Mouse (Mus musculus) hindbrain, embryonic 10.5 days (tissue): ENCODE measurements at regions not wholly inside any gene's neighbourhood (a gene's known extent, or its start where the extent isn't known, plus 50 kb on each side); places are given as distances from the start of the nearest gene placed in this dataset.
A peak's percentile ranks its signal among the peaks of the same experiment; 100 is the strongest.

Experiments used
- DNase-seq: peaks from one replicate; pipeline ENCODE4 v3.0.0-alpha.2; 2017; ENCODE audit warnings: low spot score
- H3K27ac ChIP-seq: fragments of 300-500 bp; sonication (generic); 2 replicates; pipeline ENCODE4 v1.5.1; 2016; ENCODE audit warnings: mild to moderate bottlenecking, moderate library complexity
- H3K27me3 ChIP-seq: fragments of 300-500 bp; sonication (generic); 2 replicates; pipeline ENCODE4 v1.6.1; 2016; ENCODE audit warnings: mild to moderate bottlenecking; ENCODE audit not compliant: poor library complexity, insufficient read depth, severe bottlenecking
- H3K36me3 ChIP-seq: fragments of 300-500 bp; sonication (generic); 2 replicates; pipeline ENCODE4 v1.6.1; 2016; ENCODE audit warnings: mild to moderate bottlenecking, moderate library complexity
- H3K4me1 ChIP-seq: fragments of 300-500 bp; sonication (generic); replicated peaks from 2 replicates; pipeline ENCODE4 v1.6.1; 2016; ENCODE audit warnings: mild to moderate bottlenecking
- H3K4me3 ChIP-seq: fragments of 300-500 bp; sonication (generic); 2 replicates; pipeline ENCODE4 v1.5.1; 2016; ENCODE audit warnings: mild to moderate bottlenecking, moderate library complexity
- H3K9me3 ChIP-seq: fragments of 300-500 bp; sonication (generic); 2 replicates; pipeline ENCODE4 v1.6.1; 2016; ENCODE audit warnings: mild to moderate bottlenecking, moderate library complexity
- WGBS: fragments of 180-500 bp; shearing (Covaris S2); methylation state at CpG from one replicate; pipeline ENCODE4 v1.1.7; 2016; 5-methylcytosine and 5-hydroxymethylcytosine counted together

DNA sequence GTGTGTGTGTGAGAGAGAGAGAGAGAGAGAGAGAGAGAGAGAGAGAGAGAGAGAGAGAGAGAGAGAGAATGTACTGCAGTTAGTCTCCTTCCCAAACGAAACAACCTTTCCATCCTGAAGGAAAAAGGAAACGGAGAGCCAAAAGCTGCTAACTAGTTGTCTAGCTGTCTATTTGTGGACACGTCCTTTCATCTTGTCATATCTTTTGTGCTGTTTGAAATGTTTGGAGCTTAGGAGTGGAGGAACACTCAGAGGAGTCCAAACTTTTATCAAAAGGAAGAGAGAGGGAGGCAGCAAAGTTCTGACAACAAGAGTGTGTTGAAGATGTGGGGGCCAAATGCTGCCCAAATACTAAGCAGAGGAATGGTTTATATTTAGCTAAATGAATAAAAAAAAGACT is 246.6 kb downstream of the Tmem38b start:
- no peaks in the 10 kb centered on the region for H3K27me3 ChIP-seq
- no peak for DNase-seq
- 0 out of 2 replicates have a peak, but pooled peaks cover 8% of the 10 kb centered on the region for H3K36me3 ChIP-seq
- H3K4me1 ChIP-seq = peaks cover 34% of the 10 kb centered on the region
- H3K27ac ChIP-seq = peak overlapping the region; percentile 89
- H3K4me3 ChIP-seq = no peak overlapping the region
- 38% methylated on average over 3 of the region's 3 CpGs for WGBS
- peaks cover 19% of the 10 kb centered on the region for H3K9me3 ChIP-seq

DNA sequence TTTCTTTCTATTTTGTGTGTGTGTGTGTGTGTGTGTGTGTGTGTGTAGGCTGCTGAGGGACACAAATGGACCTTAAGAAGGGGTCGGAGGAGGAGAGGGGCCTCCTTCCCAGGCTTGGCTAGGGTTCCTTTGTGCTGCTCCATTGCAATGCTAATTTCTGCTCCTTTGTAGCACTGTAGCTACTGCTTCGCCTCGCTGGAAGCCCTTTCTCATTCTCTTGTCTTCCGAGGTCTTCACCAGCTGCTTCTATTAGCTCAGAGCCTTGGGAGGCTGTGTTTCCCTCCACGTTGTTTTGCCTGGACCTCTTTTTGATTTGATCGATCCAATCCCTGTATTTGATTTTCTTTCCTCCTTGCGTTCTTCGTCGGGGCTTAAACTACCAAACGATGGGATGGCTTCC is 247.1 kb downstream of the Tmem38b start:
- Histone ChIP-seq H3K4me1 (peaks cover 34% of the 10 kb centered on the region), H3K9me3 (peaks cover 19% of the 10 kb centered on the region), H3K27me3 (no peaks in the 10 kb centered on the region), H3K36me3 (0 out of 2 replicates have a peak, but pooled peaks cover 8% of the 10 kb centered on the region), H3K27ac (peak overlapping the region; percentile 89), H3K4me3 (peak overlapping the region; percentile 24; the same call in 1 of the 2 replicates)
- WGBS = 12% methylated on average over 10 of the region's 10 CpGs
- DNase-seq = peak; percentile 75

DNA sequence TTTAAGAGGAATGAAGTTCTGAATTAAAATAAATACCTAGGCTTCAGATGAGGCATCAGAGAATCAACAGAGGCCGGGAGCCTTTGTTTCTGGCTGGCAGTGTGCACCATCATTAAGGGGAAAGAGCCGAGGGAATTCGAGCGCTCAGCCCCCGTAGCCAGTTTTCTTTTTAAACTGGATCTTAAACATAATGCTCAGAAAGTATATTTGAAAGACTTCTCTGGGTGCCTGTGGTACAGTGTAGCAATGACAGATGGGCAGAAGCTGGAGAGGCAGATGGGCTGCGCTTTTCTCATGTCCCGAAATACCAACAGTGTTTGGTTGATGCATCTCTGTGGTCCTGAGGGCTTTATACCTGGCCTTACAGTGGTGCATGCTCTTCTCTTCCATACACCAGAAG is 247.6 kb downstream of the Tmem38b start:
- H3K9me3 ChIP-seq = peaks cover 19% of the 10 kb centered on the region
- H3K36me3 ChIP-seq = 0 out of 2 replicates have a peak, but pooled peaks cover 8% of the 10 kb centered on the region
- H3K27ac ChIP-seq = peak overlapping the region; percentile 89
- H3K4me3 ChIP-seq = peak overlapping the region; percentile 24
- DNase-seq = peak; percentile 18
- H3K4me1 ChIP-seq = peaks cover 34% of the 10 kb centered on the region
- 40% methylated on average over 7 of the region's 7 CpGs for WGBS
- no peaks in the 10 kb centered on the region for H3K27me3 ChIP-seq

DNA sequence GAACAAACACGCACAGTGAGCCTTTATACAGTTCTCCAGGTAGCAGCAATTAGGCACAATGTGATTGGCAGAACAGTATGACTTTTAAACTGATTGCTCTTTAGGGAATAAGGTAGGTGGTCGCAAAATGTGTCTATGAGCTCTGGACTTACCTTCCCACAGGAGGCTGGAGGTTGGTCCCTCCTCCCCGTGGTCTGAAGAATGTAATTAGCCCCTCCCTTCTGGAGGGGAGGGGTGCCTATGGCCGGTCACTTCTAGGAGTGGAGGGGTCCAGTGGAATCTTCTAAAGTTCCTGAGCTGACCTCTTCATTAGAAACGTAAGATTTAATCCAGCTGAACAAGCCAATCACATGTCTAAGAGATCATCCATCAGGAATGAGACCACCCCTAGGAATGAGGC is 248.4 kb downstream of the Tmem38b start:
- H3K9me3 ChIP-seq = peaks cover 13% of the 10 kb centered on the region
- H3K4me3 ChIP-seq = no peak overlapping the region
- WGBS = 50% methylated on average over 5 of the region's 5 CpGs
- 0 out of 2 replicates have a peak, but pooled peaks cover 8% of the 10 kb centered on the region for H3K36me3 ChIP-seq
- peak overlapping the region; percentile 89 for H3K27ac ChIP-seq
- H3K27me3 ChIP-seq = no peaks in the 10 kb centered on the region
- no peak for DNase-seq
- H3K4me1 ChIP-seq = peaks cover 34% of the 10 kb centered on the region

DNA sequence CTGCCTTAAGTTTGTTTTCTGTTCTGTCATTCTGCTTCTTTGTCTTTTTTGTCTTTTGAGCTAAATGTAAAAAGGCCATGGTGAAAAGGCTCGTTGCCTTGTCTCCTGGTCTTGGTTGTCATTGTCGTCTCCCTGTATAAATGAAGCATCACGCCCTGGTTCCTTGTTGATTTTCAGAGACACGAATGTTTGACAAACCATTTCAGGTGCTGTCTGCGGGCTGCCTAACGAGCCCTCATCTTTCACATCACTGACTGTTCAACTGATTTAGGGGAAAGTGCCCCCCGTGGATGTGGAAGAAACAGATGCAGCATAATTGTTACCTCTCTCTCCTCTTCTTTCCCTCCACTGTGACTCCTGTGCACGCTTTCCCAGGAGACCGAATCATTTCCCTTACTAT is 254.7 kb downstream of the Tmem38b start:
- no peaks in the 10 kb centered on the region for H3K4me1 ChIP-seq
- H3K4me3 ChIP-seq = no peak overlapping the region
- no peaks in the 10 kb centered on the region for H3K36me3 ChIP-seq
- no peaks in the 10 kb centered on the region for H3K27me3 ChIP-seq
- DNase-seq = no peak
- no peaks in the 10 kb centered on the region for H3K9me3 ChIP-seq
- H3K27ac ChIP-seq = no peak overlapping the region
- 69% methylated on average over 9 of the region's 9 CpGs for WGBS

DNA sequence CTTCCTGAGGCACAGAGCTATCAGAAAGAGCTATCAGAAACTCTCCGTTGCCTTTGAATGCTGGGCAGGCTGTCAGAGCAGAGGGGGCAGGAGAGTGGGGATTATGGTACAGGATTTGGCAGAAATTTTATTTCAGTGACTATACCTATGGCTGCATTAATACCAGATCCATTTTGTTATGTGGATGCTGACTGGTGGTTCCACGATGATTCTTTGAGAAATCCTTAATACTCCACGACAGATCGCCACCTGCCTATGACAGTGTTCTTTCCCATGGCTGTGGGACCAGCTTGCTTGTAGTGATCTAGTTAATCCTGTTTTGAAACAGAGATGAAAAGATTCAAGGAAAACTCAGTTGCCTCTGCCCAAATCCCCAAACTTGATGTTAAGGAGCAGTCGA is 255.6 kb downstream of the Tmem38b start:
- H3K4me3 ChIP-seq = no peak overlapping the region
- H3K9me3 ChIP-seq = no peaks in the 10 kb centered on the region
- no peak for DNase-seq
- H3K4me1 ChIP-seq = no peaks in the 10 kb centered on the region
- no peaks in the 10 kb centered on the region for H3K36me3 ChIP-seq
- no peaks in the 10 kb centered on the region for H3K27me3 ChIP-seq
- WGBS = 91% methylated on average over 5 of the region's 5 CpGs
- H3K27ac ChIP-seq = no peak overlapping the region

DNA sequence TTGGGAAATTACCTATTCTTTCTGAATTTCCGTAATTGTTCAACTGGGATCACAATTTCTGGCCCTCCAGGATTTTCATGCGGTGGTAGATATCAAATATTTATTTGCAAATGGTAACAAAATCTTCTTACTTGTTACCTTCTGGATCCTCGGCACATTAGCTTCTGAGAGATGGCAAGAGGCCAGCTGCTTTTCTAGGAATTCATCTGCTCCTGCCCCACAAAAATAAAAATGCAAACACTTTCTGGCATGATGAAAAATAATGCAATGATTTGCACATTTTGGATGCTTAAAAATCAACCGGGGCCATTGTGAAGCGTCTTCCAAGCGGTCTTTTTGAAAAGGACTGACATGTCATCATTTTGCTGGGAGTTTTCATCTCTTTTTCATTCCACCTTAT is 258.9 kb downstream of the Tmem38b start:
- 93% methylated on average over 6 of the region's 6 CpGs for WGBS
- no peaks in the 10 kb centered on the region for H3K4me1 ChIP-seq
- H3K36me3 ChIP-seq = no peaks in the 10 kb centered on the region
- H3K9me3 ChIP-seq = no peaks in the 10 kb centered on the region
- no peaks in the 10 kb centered on the region for H3K27me3 ChIP-seq
- H3K4me3 ChIP-seq = no peak overlapping the region
- no peak overlapping the region for H3K27ac ChIP-seq
- DNase-seq = no peak

DNA sequence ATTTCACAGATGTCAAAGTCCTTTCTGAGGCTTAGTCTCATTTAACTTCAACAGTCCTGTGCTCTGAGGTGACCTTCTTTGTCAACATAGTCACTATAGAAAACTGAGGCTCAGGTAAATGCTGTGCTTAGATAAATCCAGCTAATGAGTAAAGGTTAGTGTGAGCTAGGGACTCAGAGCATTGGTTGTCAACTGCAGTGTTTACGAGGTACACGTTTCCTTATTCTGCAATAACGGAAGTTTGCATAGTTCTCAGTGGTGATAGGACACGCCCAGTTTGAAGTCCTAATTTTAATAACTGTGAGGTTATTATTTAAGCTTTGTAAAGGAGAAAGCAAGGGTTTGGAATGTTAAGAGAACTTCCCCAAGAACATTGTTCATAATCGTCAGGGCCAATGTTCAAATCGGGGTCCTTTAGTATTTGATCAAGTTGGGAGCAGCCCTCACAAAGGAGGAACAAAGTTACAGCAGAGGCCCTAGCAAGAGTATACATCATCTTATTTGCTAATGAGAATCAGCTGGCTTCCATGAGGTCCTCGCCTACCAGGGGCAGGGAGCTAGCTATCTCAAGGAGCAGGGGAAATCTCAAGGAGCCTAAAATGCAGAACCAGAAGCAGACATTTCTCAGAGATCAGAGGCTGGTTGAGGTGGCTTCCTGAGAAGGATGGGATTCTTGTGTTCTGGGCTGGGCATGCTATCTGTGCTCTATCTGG is 268.6 kb downstream of the Tmem38b start:
- no peaks in the 10 kb centered on the region for H3K9me3 ChIP-seq
- 0 out of 2 replicates have a peak, but pooled peaks cover 9% of the 10 kb centered on the region for H3K4me1 ChIP-seq
- H3K27ac ChIP-seq = 0 out of 2 replicates have a peak overlapping the region, but pooled peaks have one; percentile 3
- no peaks in the 10 kb centered on the region for H3K36me3 ChIP-seq
- H3K4me3 ChIP-seq = no peak overlapping the region
- no peaks in the 10 kb centered on the region for H3K27me3 ChIP-seq
- 86% methylated on average over 7 of the region's 7 CpGs for WGBS
- no peak for DNase-seq

DNA sequence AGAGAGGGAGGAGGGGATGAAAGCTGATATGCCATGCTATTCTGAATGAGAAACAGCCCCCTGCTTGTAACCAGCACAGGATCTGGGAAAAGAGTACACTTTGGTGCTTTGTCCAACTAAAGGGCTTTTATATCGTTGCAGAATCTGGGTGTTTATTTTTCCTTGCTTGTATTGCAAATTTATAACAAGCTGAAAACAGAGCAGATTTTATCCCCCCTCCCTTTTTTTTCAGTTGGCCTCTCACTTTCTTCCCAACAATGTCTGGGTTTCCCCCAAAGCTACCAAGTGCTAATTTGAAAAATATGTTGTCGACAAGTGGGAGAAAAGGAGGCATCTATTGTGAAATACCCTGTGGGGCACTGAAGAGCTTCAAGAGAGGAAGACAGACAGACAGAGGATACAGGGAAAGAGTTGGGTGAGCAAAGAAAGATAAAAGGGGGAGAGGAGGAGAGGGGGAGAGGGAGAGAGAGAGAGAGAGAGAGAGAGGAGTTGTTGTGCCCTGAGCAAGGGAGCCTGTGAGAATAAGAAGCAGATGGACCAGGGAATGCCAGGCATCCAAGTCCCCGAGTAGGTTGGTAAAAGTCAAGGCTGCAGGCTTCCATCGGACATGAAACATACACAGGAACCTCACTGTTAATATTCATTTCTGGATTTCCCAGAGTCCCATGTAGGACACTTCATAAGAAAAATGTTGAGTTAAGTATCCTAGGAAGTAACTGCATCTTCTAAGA is 269.5 kb downstream of the Tmem38b start:
- Histone ChIP-seq H3K9me3 (no peaks in the 10 kb centered on the region), H3K27me3 (no peaks in the 10 kb centered on the region), H3K27ac (peak overlapping the region; percentile 26; the same call in 1 of the 2 replicates), H3K4me1 (0 out of 2 replicates have a peak, but pooled peaks cover 9% of the 10 kb centered on the region), H3K36me3 (no peaks in the 10 kb centered on the region), H3K4me3 (no peak overlapping the region)
- DNase-seq = no peak
- 63% methylated on average over 4 of the region's 4 CpGs for WGBS

DNA sequence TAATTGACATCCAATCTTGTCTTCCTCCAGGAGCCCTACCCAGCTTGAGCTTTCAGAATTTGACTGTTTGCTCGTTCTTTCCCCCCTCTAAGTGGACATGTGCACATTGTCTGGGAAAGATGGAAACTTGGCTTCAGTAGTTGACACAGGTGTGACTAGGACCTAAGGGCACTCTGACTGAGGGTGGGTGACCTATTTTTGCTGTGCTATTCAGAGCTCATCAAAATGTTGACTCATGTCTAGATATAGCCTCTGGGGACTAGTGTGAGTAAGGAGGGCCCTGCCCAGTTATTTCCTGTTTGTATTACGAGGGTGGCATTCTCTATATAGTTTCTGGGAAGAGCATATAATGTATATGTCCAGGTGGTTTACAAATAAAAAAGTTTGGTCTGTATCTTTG is 271.7 kb downstream of the Tmem38b start:
- DNase-seq = no peak
- no peaks in the 10 kb centered on the region for H3K36me3 ChIP-seq
- H3K9me3 ChIP-seq = no peaks in the 10 kb centered on the region
- H3K27ac ChIP-seq = no peak overlapping the region
- H3K4me1 ChIP-seq = 0 out of 2 replicates have a peak, but pooled peaks cover 9% of the 10 kb centered on the region
- no peaks in the 10 kb centered on the region for H3K27me3 ChIP-seq
- WGBS = 76% methylated on average over 2 of the region's 2 CpGs
- H3K4me3 ChIP-seq = no peak overlapping the region

DNA sequence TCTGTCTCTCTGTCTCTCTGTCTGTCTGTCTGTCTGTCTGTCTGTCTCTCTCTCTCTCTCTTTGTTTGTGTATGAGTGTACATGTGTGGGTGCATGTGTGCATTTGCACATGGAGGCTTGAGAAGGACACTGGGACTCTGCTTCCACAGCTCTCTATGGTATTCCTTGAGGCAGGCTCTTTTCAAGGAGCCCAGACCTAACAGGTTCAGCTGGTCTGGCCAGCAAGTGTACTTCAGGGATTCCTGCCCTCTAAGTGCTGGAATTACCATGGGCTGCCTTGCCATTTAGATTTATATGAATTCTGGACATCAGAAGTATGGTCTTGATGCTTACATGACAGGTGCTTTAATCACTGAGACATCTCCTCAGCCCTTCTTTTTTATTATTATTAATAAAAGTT is 274.4 kb downstream of the Tmem38b start:
- H3K27me3 ChIP-seq = no peaks in the 10 kb centered on the region
- DNase-seq = no peak
- 0 out of 2 replicates have a peak, but pooled peaks cover 5% of the 10 kb centered on the region for H3K4me1 ChIP-seq
- no peaks in the 10 kb centered on the region for H3K36me3 ChIP-seq
- no peak overlapping the region for H3K4me3 ChIP-seq
- no peak overlapping the region for H3K27ac ChIP-seq
- no peaks in the 10 kb centered on the region for H3K9me3 ChIP-seq

DNA sequence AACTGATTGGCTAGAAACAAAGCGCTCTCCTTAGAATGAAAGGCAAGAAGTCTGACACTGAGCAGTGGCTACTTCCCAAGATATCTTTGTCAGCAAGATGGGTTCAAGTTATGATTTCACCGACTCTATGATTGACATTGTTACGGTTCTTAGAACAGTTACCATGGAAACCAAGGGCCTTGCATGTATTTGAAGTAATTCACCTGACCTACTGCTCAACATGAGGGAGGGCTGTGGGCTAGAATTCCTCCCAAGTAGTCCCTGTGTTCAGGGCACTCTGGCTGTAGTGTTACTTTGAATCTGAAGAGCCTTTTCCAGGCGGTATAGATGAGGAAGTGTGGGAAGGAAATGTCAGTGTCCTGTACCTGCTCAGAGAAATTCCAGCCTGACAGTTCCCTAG is 281.1 kb downstream of the Tmem38b start:
- no peak for DNase-seq
- Histone ChIP-seq H3K9me3 (no peaks in the 10 kb centered on the region), H3K27ac (no peak overlapping the region), H3K27me3 (no peaks in the 10 kb centered on the region), H3K36me3 (no peaks in the 10 kb centered on the region), H3K4me1 (peaks cover 5% of the 10 kb centered on the region; the same call in 1 of the 2 replicates), H3K4me3 (no peak overlapping the region)
- 87% methylated on average over 4 of the region's 4 CpGs for WGBS

DNA sequence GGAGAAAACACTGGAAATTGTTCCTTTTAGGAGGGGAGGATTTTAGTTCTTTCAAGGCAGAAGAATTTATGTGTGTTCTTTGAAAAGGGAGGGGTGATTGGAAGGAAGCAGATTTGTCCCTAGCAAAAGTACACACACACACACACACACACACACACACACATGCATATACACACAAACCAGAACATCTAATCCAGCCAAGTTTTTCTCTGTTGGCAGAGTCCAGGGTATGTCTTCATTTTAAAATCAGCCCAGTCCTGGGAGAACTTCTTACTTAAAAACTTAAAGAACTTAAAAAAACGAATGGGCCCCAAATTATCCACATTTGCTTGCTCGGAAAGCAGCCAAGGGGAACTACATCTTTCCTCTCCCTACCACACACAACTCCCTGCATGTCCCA is 290.5 kb downstream of the Tmem38b start:
- H3K4me3 ChIP-seq = no peak overlapping the region
- no peak for DNase-seq
- H3K27me3 ChIP-seq = no peaks in the 10 kb centered on the region; the same call in 1 of the 2 replicates
- no peak overlapping the region for H3K27ac ChIP-seq
- H3K36me3 ChIP-seq = no peaks in the 10 kb centered on the region
- no peaks in the 10 kb centered on the region for H3K9me3 ChIP-seq
- 80% methylated on average over 2 of the region's 2 CpGs for WGBS
- H3K4me1 ChIP-seq = peaks cover 15% of the 10 kb centered on the region
